Mouse (Mus musculus) CH12.LX (cell line): ENCODE results near the gene Gm12216. TPM values are rescaled to one million over a fixed set of nuclear protein-coding genes. Genes with fewer than 3 reads are reported as not detected.

ENCODE experiments used
- DNase-seq: peaks from one replicate; pipeline ENCODE4 v3.0.0-alpha.2; 2013; ENCODE audit errors: extremely low read depth
- H3K27ac ChIP-seq: 2 replicates; pipeline ENCODE4 v1.5.1; 2012; ENCODE audit warnings: low read depth, mild to moderate bottlenecking, control low read depth, moderate library complexity; ENCODE audit not compliant: insufficient read depth
- H3K27me3 ChIP-seq: replicated peaks from 2 replicates; pipeline ENCODE3; 2012; ENCODE audit warnings: inconsistent platforms
- H3K36me3 ChIP-seq, 2 experiments: replicated peaks in 1 of 2; 2 replicates each; pipeline versions ENCODE3 to v1.6.1; 2012; ENCODE audit warnings: inconsistent platforms in 1 of 2, low read length in 1 of 2, mild to moderate bottlenecking in 1 of 2, mixed read lengths in 1 of 2, moderate library complexity in 1 of 2; ENCODE audit not compliant: control insufficient read depth in 1 of 2, insufficient read depth in 1 of 2
- H3K4me1 ChIP-seq, 2 experiments: 2 replicates each; pipeline ENCODE4 v1.6.1; 2012; ENCODE audit warnings: inconsistent platforms in 1 of 2, moderate library complexity in 1 of 2; ENCODE audit not compliant: insufficient read depth in 2 of 2, control insufficient read depth in 1 of 2
- H3K4me2 ChIP-seq: 2 replicates; pipeline ENCODE4 v1.6.1; 2012; ENCODE audit warnings: low read depth, mild to moderate bottlenecking, control low read depth; ENCODE audit not compliant: poor library complexity, insufficient read depth, severe bottlenecking
- H3K4me3 ChIP-seq, 3 experiments: fragments of 150-350 bp in 1 of 3; sonication (generic) in 1 of 3; replicated peaks in 1 of 3; 2 replicates each; pipeline versions ENCODE3 to v1.5.1; 2011 to 2012; ENCODE audit warnings: low read depth in 2 of 3, low read length in 2 of 3, mild to moderate bottlenecking in 2 of 3, moderate library complexity in 2 of 3, control low read depth in 1 of 3, improper control_type of control experiment in 1 of 3, inconsistent platforms in 1 of 3, mixed read lengths in 1 of 3; ENCODE audit not compliant: poor library complexity in 1 of 3
- H3K79me2 ChIP-seq: replicated peaks from 2 replicates; pipeline ENCODE4 v1.6.1; 2012; ENCODE audit warnings: mild to moderate bottlenecking, moderate library complexity; ENCODE audit not compliant: control insufficient read depth, poor library complexity, insufficient read depth, severe bottlenecking; ENCODE audit errors: extremely low read depth
- H3K9ac ChIP-seq: 2 replicates; pipeline ENCODE4 v1.6.1; 2012; ENCODE audit warnings: low read depth, mild to moderate bottlenecking, control low read depth, moderate library complexity; ENCODE audit not compliant: insufficient read depth
- H3K9me3 ChIP-seq: replicated peaks from 2 replicates; pipeline ENCODE3; 2012; ENCODE audit warnings: low read length, inconsistent platforms, mixed read lengths
- BHLHE40 ChIP-seq: IDR thresholded peaks from 2 replicates; pipeline ENCODE4 v1.6.1; 2011; ENCODE audit warnings: mild to moderate bottlenecking, low read depth, low read length, improper control_type of control experiment
- CHD1 ChIP-seq: IDR thresholded peaks from 2 replicates; pipeline ENCODE4 v1.6.1; 2012; ENCODE audit warnings: low read depth, low read length, improper control_type of control experiment, inconsistent platforms
- E2F4 ChIP-seq: IDR thresholded peaks from 2 replicates; pipeline ENCODE4 v1.6.1; 2011; ENCODE audit warnings: low read depth, low read length, improper control_type of control experiment; ENCODE audit not compliant: insufficient replicate concordance
- ELF1 ChIP-seq: IDR thresholded peaks from 2 replicates; pipeline ENCODE4 v1.6.1; 2014; ENCODE audit warnings: low read depth, mild to moderate bottlenecking, inconsistent platforms, low read length, improper control_type of control experiment
- EP300 ChIP-seq: IDR thresholded peaks from 2 replicates; pipeline ENCODE4 v1.6.1; 2011; ENCODE audit warnings: low read length, improper control_type of control experiment
- GABPA ChIP-seq: IDR thresholded peaks from 2 replicates; pipeline ENCODE4 v1.6.1; 2012; ENCODE audit warnings: low read depth, low read length, improper control_type of control experiment, inconsistent platforms; ENCODE audit not compliant: insufficient replicate concordance
- HCFC1 ChIP-seq: IDR thresholded peaks from 2 replicates; pipeline ENCODE4 v1.6.1; 2012; ENCODE audit warnings: low read depth, mild to moderate bottlenecking, inconsistent platforms, low read length, improper control_type of control experiment
- IRF4 ChIP-seq: IDR thresholded peaks from 2 replicates; pipeline ENCODE4 v1.6.1; 2014; ENCODE audit warnings: low read depth, mild to moderate bottlenecking, inconsistent platforms, low read length, improper control_type of control experiment
- KAT2A ChIP-seq: IDR thresholded peaks from 2 replicates; pipeline ENCODE4 v1.6.1; 2012; ENCODE audit warnings: low read length, improper control_type of control experiment, inconsistent platforms; ENCODE audit not compliant: insufficient replicate concordance
- MAX ChIP-seq: IDR thresholded peaks from 2 replicates; pipeline ENCODE4 v1.6.1; 2011; ENCODE audit warnings: low read length, improper control_type of control experiment
- MAZ ChIP-seq: IDR thresholded peaks from 2 replicates; pipeline ENCODE4 v1.6.1; 2012; ENCODE audit warnings: low read depth, mild to moderate bottlenecking, inconsistent platforms, low read length, improper control_type of control experiment, moderate library complexity
- MEF2A ChIP-seq: IDR thresholded peaks from 2 replicates; pipeline ENCODE4 v1.6.1; 2014; ENCODE audit warnings: low read depth, mild to moderate bottlenecking, inconsistent platforms, low read length, improper control_type of control experiment, borderline replicate concordance
- MXI1 ChIP-seq: IDR thresholded peaks from 2 replicates; pipeline ENCODE4 v1.6.1; 2011; ENCODE audit warnings: mild to moderate bottlenecking, low read depth, low read length, improper control_type of control experiment
- MYC ChIP-seq: IDR thresholded peaks from 2 replicates; pipeline ENCODE4 v1.6.1; 2011; ENCODE audit warnings: low read depth, mild to moderate bottlenecking, improper control_type of control experiment, low read length
- NELFE ChIP-seq: IDR thresholded peaks from 2 replicates; pipeline ENCODE4 v1.6.1; 2011; ENCODE audit warnings: low read depth, low read length, improper control_type of control experiment
- NRF1 ChIP-seq: IDR thresholded peaks from 2 replicates; pipeline ENCODE4 v1.6.1; 2014; ENCODE audit warnings: low read depth, mild to moderate bottlenecking, inconsistent platforms, low read length, improper control_type of control experiment, moderate library complexity
- POLR2AphosphoS2 ChIP-seq: IDR thresholded peaks from 2 replicates; pipeline ENCODE4 v1.6.1; 2011; ENCODE audit warnings: low read depth, low read length, improper control_type of control experiment
- RAD21 ChIP-seq: IDR thresholded peaks from 2 replicates; pipeline ENCODE4 v1.6.1; 2011; ENCODE audit warnings: low read depth, mild to moderate bottlenecking, low read length, improper control_type of control experiment, moderate library complexity
- SIN3A ChIP-seq: IDR thresholded peaks from 2 replicates; pipeline ENCODE4 v1.6.1; 2012; ENCODE audit warnings: low read length, improper control_type of control experiment, inconsistent platforms
- SMC3 ChIP-seq: IDR thresholded peaks from 2 replicates; pipeline ENCODE4 v1.6.1; 2011; ENCODE audit warnings: low read depth, low read length, improper control_type of control experiment
- TBP ChIP-seq: conservative IDR thresholded peaks from 2 replicates; pipeline ENCODE4 v1.6.1; 2011; ENCODE audit warnings: low read depth, low read length, improper control_type of control experiment
- TCF12 ChIP-seq: IDR thresholded peaks from 2 replicates; pipeline ENCODE4 v1.6.1; 2014; ENCODE audit warnings: low read depth, mild to moderate bottlenecking, inconsistent platforms, low read length, improper control_type of control experiment
- UBTF ChIP-seq: IDR thresholded peaks from 2 replicates; pipeline ENCODE4 v1.6.1; 2012; ENCODE audit warnings: low read depth, mild to moderate bottlenecking, inconsistent platforms, low read length, improper control_type of control experiment, moderate library complexity
- ZMIZ1 ChIP-seq: IDR thresholded peaks from 2 replicates; pipeline ENCODE4 v1.6.1; 2012; ENCODE audit warnings: low read depth, mild to moderate bottlenecking, inconsistent platforms, low read length, improper control_type of control experiment
- ZNF384 ChIP-seq: IDR thresholded peaks from 2 replicates; pipeline ENCODE4 v1.6.1; 2012; ENCODE audit warnings: low read depth, low read length, improper control_type of control experiment, inconsistent platforms
- dilution Hi-C: fragments of 300-500 bp; cut with MboI; formaldehyde crosslinking; loops from 2 replicates; pipeline ENCODE4 v1.14.3; 2020; ENCODE audit warnings: low sequenced_read_pairs; ENCODE audit not compliant: extremely low pct_unique_long_range_greater_than_20kb, extremely low pct_ligation_motif_present
- in situ Hi-C: fragments of 300-500 bp; cut with MboI; formaldehyde crosslinking; loops from 3 replicates; pipeline ENCODE4 v1.14.3; 2019; ENCODE audit warnings: low sequenced_read_pairs, low pct_ligation_motif_present, low pct_unique_long_range_greater_than_20kb, mixed read lengths
- polyA plus RNA-seq: library from polyadenylated mRNA; unstranded; fragments of >175 nt; gene quantifications from 2 replicates; pipeline ENCODE4 v1.2.1, GENCODE M21; 2012; ENCODE audit warnings: low read depth; ENCODE audit not compliant: insufficient read length
- total RNA-seq, 2 experiments: library from RNA; depleted of rRNA; stranded (reverse); fragments of 300-350 nt in 1 of 2; fragments of >200 nt in 1 of 2; gene quantifications; 2 replicates each; pipeline ENCODE4 v1.2.3; 2012 to 2014

Gm12216 gene
- total and polyA plus RNA-seq, 3 experiments: 0.56 to 2.7 (median 0.77) TPM

- Histone ChIP-seq H3K27ac (no peak overlapping the region), H3K79me2 (no peaks in the 10 kb centered on the region), H3K4me3 (no peak overlapping the region), H3K27me3 (no peaks in the 10 kb centered on the region), H3K9ac (no peak overlapping the region), H3K9me3 (no peaks in the 10 kb centered on the region), H3K36me3 (no peaks in the 10 kb centered on the region), H3K4me1 (peaks cover 5% of the 10 kb centered on the region in 2 experiments; a peak in 1 of 4 replicates), H3K4me2 (no peak overlapping the region)
- in situ Hi-C loops (no loop called here), dilution Hi-C loops (no loop called here)
- no peak for TF ChIP-seq BHLHE40
- no peak for TF ChIP-seq E2F4
- TF ChIP-seq MXI1: no peak
- TF ChIP-seq SIN3A: no peak
- TF ChIP-seq EP300: no peak
- TF ChIP-seq TCF12: no peak
- TF ChIP-seq MAX: no peak
- TF ChIP-seq CHD1: no peak
- TF ChIP-seq TBP: no peak
- no peak for TF ChIP-seq MAZ
- no peak for TF ChIP-seq UBTF
- no peak for TF ChIP-seq HCFC1
- no peak for TF ChIP-seq POLR2AphosphoS2
- TF ChIP-seq NRF1: no peak
- no peak for TF ChIP-seq MYC
- no peak for TF ChIP-seq ZMIZ1
- no peak for TF ChIP-seq MEF2A
- TF ChIP-seq SMC3: no peak
- no peak for DNase-seq
Observed at GRCm38 (mm10) chr11:53904534-53904925, 45.5 kb upstream of the Gm12216 start.

- TF ChIP-seq NELFE (no peak), MEF2A (no peak), GABPA (no peak), MYC (no peak), ELF1 (no peak), RAD21 (no peak), IRF4 (no peak), UBTF (no peak), KAT2A (no peak), ZNF384 (no peak)
- Histone ChIP-seq H3K4me2 (no peak overlapping the region), H3K4me1 (peaks cover 5% of the 10 kb centered on the region in 2 experiments; a peak in 1 of 4 replicates), H3K4me3 (no peak overlapping the region), H3K79me2 (no peaks in the 10 kb centered on the region), H3K36me3 (no peaks in the 10 kb centered on the region), H3K9ac (no peak overlapping the region), H3K27me3 (no peaks in the 10 kb centered on the region), H3K9me3 (no peaks in the 10 kb centered on the region), H3K27ac (no peak overlapping the region)
- in situ Hi-C loops (no loop called here), dilution Hi-C loops (no loop called here)
- no peak for DNase-seq
Observed at GRCm38 (mm10) chr11:53903781-53904533, 44.9 kb upstream of the Gm12216 start.
